Mouse (Mus musculus): Measurements from ENCODE around the gene Col4a4. TPM values are rescaled to one million over a fixed set of nuclear protein-coding genes. Genes with fewer than 3 reads are reported as not detected.

Col4a4 gene
- total RNA-seq, 2 experiments from 2014 or later, result not detected

DNA sequence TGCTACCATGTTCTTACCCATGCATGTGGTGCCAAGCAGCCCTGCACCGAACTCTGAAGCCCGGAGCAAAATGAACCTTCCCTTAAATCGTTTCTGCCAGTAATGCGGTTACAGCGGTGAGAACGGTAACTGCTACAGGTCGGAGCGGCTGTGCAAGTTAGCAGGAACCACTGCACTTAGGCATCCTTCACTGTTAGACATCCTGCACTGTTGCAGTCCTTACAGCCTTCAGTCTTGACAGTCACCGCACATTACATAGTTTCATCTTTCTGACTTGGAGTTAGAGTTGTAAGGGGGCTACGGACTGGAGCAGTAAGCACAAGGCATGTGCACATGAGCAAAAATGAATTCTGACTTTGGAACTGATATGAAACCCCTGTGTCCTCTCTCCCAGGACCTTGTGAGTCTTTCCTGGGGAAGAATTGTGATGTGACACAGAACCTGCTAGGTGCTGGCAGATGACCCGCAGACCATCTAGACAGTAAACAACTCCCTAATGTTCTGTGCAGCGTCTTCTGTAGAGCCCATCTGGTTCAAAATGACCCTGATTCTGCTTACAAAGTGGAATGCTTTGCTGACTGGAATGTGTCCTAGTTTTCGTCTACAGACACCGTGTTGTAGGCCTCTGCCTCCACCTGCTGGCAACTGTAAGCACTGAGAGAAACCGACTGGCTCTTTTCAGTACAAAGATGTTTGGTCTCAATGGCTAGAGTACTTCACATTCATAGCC lies 153.6 kb downstream of the Col4a4 start:
- no peak for ATAC-seq (replicated peaks; ENCODE audit: poor library complexity, severe bottlenecking)

GRCm38 (mm10) chr1:82429061-82429460 lies 157.6 kb downstream of the Col4a4 start:
- no peak for ATAC-seq (replicated peaks; ENCODE audit: poor library complexity, severe bottlenecking)

DNA sequence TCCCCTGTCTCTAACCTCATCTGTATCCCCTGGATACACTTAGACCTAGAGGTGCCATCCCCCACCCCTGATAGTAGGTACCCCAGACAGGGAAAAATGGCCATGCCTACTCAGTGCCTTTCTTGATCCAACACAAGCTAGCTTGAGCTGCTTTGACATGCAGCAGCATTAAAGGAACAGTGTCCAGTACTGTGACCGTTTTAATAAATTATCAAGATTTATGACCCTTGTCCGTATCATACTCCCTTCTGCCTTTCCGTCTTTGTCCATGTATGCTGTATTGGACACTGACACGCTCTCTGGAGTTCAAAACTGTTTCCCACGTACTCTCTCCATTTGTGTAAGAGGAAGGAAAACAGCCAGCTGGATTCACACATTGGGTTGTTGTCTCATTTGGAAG lies 158.9 kb downstream of the Col4a4 start:
- no peak for ATAC-seq (replicated peaks; ENCODE audit: poor library complexity, severe bottlenecking)

DNA sequence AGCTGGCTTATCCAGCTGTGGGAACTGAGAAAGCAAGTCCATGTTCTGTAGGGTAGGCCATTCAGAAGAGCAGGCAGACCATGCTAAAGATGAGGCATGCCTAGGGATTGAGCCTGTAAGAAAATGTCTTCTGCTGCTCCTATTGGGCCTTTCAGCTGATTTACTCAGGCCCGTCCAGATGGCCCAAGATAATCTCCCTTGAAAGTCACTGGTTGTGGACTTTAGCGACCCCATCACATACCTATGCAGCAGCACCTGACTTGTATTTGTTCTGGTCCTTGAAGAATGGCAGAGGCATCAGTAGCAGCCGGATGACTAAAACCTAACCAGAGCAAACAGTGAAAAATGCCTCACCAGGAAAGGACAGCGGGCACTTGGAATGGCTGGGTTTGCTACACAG lies 171.0 kb downstream of the Col4a4 start:
- ATAC-seq (replicated peaks; ENCODE audit: poor library complexity, severe bottlenecking), result no peak

DNA sequence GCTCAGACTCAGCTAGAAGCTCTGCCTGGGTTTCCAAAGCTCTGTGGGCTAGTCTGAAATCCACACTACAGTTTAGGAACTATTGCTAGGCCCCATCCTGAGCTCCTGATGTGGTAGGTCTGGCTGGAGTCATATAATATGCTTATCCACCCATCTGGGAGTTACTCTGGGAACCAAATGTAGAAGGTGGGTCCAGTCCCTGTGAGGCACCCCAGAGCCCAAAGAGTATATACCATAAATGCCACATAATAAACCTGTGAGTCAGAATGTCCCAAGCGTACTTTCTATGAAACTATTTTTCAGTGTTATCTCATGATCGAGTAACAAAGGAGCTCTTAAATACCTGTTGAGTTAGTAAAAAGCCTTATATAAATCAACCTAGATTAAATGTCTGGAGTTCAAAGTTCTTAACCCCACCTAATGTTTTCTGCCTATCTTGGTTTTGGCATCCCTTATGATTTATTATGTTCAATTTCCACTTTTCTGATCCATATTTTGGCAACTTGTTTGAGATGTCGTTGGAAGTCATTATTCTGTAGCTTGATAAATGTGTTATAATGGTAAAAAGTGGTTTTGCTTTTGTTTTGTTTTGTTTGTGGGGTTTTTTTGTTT lies 172.1 kb downstream of the Col4a4 start:
- ATAC-seq (replicated peaks; ENCODE audit: poor library complexity, severe bottlenecking), result no peak

DNA sequence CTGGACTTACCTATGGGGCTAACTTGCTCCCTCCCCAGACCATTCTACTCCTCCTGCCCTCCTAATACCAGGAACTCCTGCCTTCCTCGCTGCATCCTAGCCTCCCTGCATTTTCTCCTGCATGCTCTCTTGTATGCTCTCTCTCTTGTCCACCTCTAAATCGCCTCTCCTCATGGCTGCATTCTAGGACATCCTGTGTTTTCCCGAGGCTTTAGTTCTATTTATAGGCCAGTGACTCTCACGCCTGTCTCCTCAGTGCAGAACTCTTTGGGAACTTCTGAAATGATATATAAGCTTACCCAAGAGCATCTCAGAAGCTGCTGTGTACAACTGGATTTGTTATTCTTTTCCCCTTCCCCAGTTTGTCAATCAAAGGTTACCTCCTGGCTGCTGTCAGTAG lies 174.6 kb downstream of the Col4a4 start:
- no peak for ATAC-seq (replicated peaks; ENCODE audit: poor library complexity, severe bottlenecking)

- no peak for ATAC-seq (replicated peaks; ENCODE audit: poor library complexity, severe bottlenecking)
Observed at GRCm38 (mm10) chr1:82411521-82411920, 175.1 kb downstream of the Col4a4 start.

- ATAC-seq (replicated peaks; ENCODE audit: poor library complexity, severe bottlenecking), result no peak
Observed at GRCm38 (mm10) chr1:82410548-82410947, 176.1 kb downstream of the Col4a4 start.

- no peak for ATAC-seq (replicated peaks; ENCODE audit: poor library complexity, severe bottlenecking)
Observed at GRCm38 (mm10) chr1:82409271-82409670, 177.4 kb downstream of the Col4a4 start.

DNA sequence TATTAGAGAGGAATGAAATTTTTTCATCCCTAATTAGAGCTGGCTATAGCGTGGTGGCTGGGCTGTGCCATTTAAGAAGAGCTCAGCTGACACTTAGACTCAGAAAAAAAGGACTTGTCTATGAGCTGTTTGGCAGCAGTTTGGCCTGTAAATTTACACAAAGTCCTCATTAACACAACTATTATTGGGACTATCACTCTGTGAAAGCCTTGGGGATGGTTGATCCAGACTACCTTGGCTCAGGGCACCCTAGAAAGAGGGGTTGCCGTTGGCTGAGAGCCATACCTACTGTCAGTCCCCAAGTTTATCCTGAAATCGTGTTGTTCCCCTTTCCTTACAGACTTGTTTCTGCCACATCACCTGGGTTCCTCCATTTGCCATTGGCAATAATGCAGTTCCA lies 178.9 kb downstream of the Col4a4 start:
- ATAC-seq (replicated peaks; ENCODE audit: poor library complexity, severe bottlenecking), result no peak

Other genes starting within 250 kb of the Col4a4 start
- gene Col4a3, start 72 bp upstream of the Col4a4 start, total RNA-seq (2014; fragmentation: Nextera tagmentation), result not detected in 2 replicates
- not detected in 2 replicates for gene Col4a3, start 72 bp upstream of the Col4a4 start, total RNA-seq (2017)
- gene Mff, start 138.0 kb upstream of the Col4a4 start, total RNA-seq (2014; fragmentation: Nextera tagmentation), result 83.2 and 101 TPM in 2 replicates
- gene Mff, start 138.0 kb upstream of the Col4a4 start, total RNA-seq (2017), result 119 and 121 TPM in 2 replicates
- gene Tm4sf20, start 181.6 kb upstream of the Col4a4 start, total RNA-seq (2014; fragmentation: Nextera tagmentation), result not detected in 2 replicates
- gene Tm4sf20, start 181.6 kb upstream of the Col4a4 start, total RNA-seq (2017), result not detected in 2 replicates
- not detected in 2 replicates for gene Gm47791, start 184.4 kb upstream of the Col4a4 start, total RNA-seq (2014; fragmentation: Nextera tagmentation)
- gene Gm47791, start 184.4 kb upstream of the Col4a4 start, total RNA-seq (2017), result not detected in 2 replicates

All from granulocyte monocyte progenitor cell, adult 5-6 weeks (primary cell).